Mouse (Mus musculus) embryonic facial prominence, embryonic 13.5 days (tissue): Measurements from ENCODE around the gene Tspo. TPM values are rescaled to one million over a fixed set of nuclear protein-coding genes. Genes with fewer than 3 reads are reported as not detected.

Source experiments
- ATAC-seq: fragments of 200-750 bp; cut with Nextera tagmentation; 2 replicates; pipeline ENCODE4 v1.8.0; 2017; ENCODE audit warnings: low read depth; ENCODE audit not compliant: insufficient number of reproducible peaks, insufficient read depth, low FRiP score, low TSS enrichment
- H3K27ac ChIP-seq: fragments of 300-500 bp; sonication (generic); 2 replicates; pipeline ENCODE4 v1.5.1; 2015; ENCODE audit warnings: moderate library complexity, mild to moderate bottlenecking, inconsistent platforms
- H3K27me3 ChIP-seq: fragments of 300-500 bp; sonication (generic); 2 replicates; pipeline ENCODE4 v1.6.1; 2015; ENCODE audit warnings: mild to moderate bottlenecking, inconsistent platforms
- H3K36me3 ChIP-seq: fragments of 300-500 bp; sonication (generic); 2 replicates; pipeline ENCODE4 v1.6.1; 2015; ENCODE audit warnings: mild to moderate bottlenecking, inconsistent platforms
- H3K4me1 ChIP-seq: fragments of 300-500 bp; sonication (generic); 2 replicates; pipeline ENCODE4 v1.6.1; 2015; ENCODE audit warnings: inconsistent platforms
- H3K4me2 ChIP-seq: fragments of 300-500 bp; sonication (generic); 2 replicates; pipeline ENCODE4 v1.6.1; 2015; ENCODE audit warnings: moderate library complexity, mild to moderate bottlenecking, inconsistent platforms
- H3K4me3 ChIP-seq: fragments of 300-500 bp; sonication (generic); 2 replicates; pipeline ENCODE4 v1.5.1; 2015; ENCODE audit warnings: mild to moderate bottlenecking, inconsistent platforms
- H3K9ac ChIP-seq: fragments of 300-500 bp; sonication (generic); 2 replicates; pipeline ENCODE4 v1.6.1; 2015; ENCODE audit warnings: mild to moderate bottlenecking, inconsistent platforms
- H3K9me3 ChIP-seq: fragments of 300-500 bp; sonication (generic); 2 replicates; pipeline ENCODE4 v1.6.1; 2016; ENCODE audit warnings: inconsistent platforms
- WGBS: fragments of 180-500 bp; shearing (Covaris S2); methylation state at CpG from one replicate; pipeline ENCODE4 v1.1.7; 2015; ENCODE audit warnings: mixed read lengths; 5-methylcytosine and 5-hydroxymethylcytosine counted together
- polyA plus RNA-seq: library from polyadenylated mRNA; unstranded; fragments of >200 nt; fragmentation: Nextera tagmentation; extraction: Ambion mirVana; gene quantifications from 2 replicates; pipeline ENCODE4 v1.2.1, GENCODE M21; 2015

The Tspo gene
- polyA plus RNA-seq, 1 experiment from 2014 or later: 38.1 TPM

GRCm38 (mm10) chr15:83550137-83550536 is 13.3 kb upstream of the Tspo start:
- Histone ChIP-seq H3K27me3 (no peaks in the 10 kb centered on the region), H3K9me3 (no peaks in the 10 kb centered on the region), H3K4me2 (no peak overlapping the region), H3K4me3 (no peak overlapping the region), H3K4me1 (peaks cover 8% of the 10 kb centered on the region; the same call in 1 of the 2 replicates), H3K27ac (no peak overlapping the region), H3K36me3 (peaks cover 72% of the 10 kb centered on the region), H3K9ac (no peak overlapping the region)
- WGBS: 71% methylated on average over 2 of the region's 2 CpGs
- ATAC-seq: no peak

- Histone ChIP-seq H3K9me3 (no peaks in the 10 kb centered on the region), H3K27ac (no peak overlapping the region), H3K4me1 (peaks cover 12% of the 10 kb centered on the region; the same call in 1 of the 2 replicates), H3K27me3 (no peaks in the 10 kb centered on the region), H3K9ac (no peak overlapping the region), H3K4me3 (no peak overlapping the region), H3K36me3 (peaks cover 37% of the 10 kb centered on the region), H3K4me2 (no peak overlapping the region)
- ATAC-seq: no peak
These were observed 9.6 kb upstream of the Tspo start for GRCm38 (mm10) chr15:83553831-83554230.

DNA sequence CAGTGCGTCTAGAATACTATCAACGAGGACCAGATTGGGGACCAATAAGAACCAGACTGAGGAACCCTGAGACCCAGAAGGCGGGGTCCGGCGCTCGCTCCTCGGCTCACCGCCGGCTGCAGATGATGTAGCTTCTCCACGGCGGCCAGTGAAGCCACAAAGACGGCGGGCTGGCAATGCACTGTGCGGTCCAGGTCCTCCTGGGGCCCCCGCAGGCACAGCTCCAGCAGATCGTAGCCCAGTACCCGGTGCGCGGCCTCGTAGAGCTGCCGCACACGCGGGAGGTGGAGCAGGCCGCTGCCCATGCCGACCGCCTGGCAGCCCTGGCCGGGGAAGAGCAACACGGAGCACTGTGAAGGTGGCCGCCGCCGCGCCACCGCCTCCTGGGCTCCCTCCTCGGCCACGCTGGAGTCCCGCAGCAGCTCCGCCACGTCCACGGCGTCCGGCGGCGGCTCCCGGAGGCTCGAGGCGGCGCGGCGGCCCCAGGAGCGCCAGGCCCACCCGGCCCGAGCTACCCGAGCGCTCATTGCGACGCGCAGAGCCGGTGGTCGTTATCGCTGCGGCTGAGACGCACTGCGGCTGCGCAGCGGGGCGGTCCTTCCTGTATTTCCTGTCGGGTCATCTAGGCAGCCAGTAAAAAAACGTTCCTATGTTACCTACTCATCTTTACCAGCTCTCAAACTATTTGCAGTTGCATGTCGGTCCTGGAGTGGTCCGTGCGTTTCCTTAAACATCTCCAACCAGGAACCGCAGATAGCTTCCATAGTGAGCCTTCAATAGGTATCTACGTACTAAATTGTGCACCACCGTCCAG is 8.0 kb upstream of the Tspo start:
- Histone ChIP-seq H3K4me3 (peak overlapping the region; percentile 87), H3K36me3 (peaks cover 22% of the 10 kb centered on the region), H3K9me3 (no peaks in the 10 kb centered on the region), H3K4me2 (peak overlapping the region; percentile 78), H3K27ac (peak overlapping the region; percentile 94), H3K27me3 (no peaks in the 10 kb centered on the region), H3K4me1 (peaks cover 12% of the 10 kb centered on the region; the same call in 1 of the 2 replicates), H3K9ac (peak overlapping the region; percentile 94)
- under 1% methylated on average over 70 of the region's 74 CpGs for WGBS
- ATAC-seq: peak; percentile 90

- Histone ChIP-seq H3K9ac (no peak overlapping the region), H3K4me1 (peaks cover 23% of the 10 kb centered on the region), H3K36me3 (no peaks in the 10 kb centered on the region), H3K27ac (no peak overlapping the region), H3K4me3 (no peak overlapping the region), H3K9me3 (no peaks in the 10 kb centered on the region), H3K4me2 (no peak overlapping the region), H3K27me3 (0 out of 2 replicates have a peak, but pooled peaks cover 3% of the 10 kb centered on the region)
- no peak for ATAC-seq
- 44% methylated on average over 5 of the region's 5 CpGs for WGBS
These were observed 2.4 kb upstream of the Tspo start for GRCm38 (mm10) chr15:83560941-83561477.

DNA sequence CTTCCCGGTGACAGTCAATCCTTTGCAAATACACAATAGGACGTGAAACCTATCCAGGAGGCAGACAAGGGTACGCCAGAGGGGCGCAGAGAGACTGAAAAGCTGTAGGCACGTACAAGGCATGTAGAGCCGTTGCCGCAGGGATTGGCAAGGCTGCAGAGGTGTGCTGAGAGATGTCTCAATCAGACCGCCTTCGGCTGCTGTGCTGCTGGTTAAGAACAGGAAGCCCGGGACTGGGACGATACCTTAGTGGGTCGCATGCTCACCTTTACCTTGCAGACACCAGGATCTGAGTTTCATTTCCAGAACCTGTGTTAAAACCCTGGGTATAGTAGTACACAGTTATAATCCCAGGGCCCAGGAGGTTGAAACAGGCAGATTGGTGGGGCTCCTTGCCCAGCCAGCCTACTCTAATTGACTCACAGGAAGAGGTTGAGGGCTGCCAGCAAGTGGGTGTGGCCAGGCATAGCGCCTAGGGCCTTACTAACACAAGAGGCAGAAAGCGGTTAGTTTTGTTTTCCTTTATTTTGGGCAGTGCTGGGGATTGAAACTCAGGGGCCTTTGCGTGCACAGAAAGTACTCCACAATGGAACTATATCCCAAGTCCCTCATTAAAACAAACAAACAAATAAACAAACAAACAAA is 644 bp upstream of the Tspo start:
- peak overlapping the region; percentile 95 for H3K4me2 ChIP-seq
- H3K9ac ChIP-seq: peak overlapping the region; percentile 46; the same call in 1 of the 2 replicates
- peaks cover 23% of the 10 kb centered on the region for H3K4me1 ChIP-seq
- no peaks in the 10 kb centered on the region for H3K36me3 ChIP-seq
- peak overlapping the region; percentile 69 for H3K27ac ChIP-seq
- H3K9me3 ChIP-seq: no peaks in the 10 kb centered on the region
- WGBS: 25% methylated on average over 15 of the region's 15 CpGs
- 0 out of 2 replicates have a peak, but pooled peaks cover 3% of the 10 kb centered on the region for H3K27me3 ChIP-seq
- peak overlapping the region; percentile 48 for H3K4me3 ChIP-seq
- peak; percentile 61; the same call in 1 of the 2 replicates for ATAC-seq

GRCm38 (mm10) chr15:83563857-83564651 is 662 bp downstream of the Tspo start:
- H3K9ac ChIP-seq: peak overlapping the region; percentile 75
- WGBS: 2% methylated on average over 27 of the region's 27 CpGs
- no peaks in the 10 kb centered on the region for H3K36me3 ChIP-seq
- H3K4me2 ChIP-seq: peak overlapping the region; percentile 95
- H3K27me3 ChIP-seq: 0 out of 2 replicates have a peak, but pooled peaks cover 3% of the 10 kb centered on the region
- ATAC-seq: no peak; the same call in 1 of the 2 replicates
- H3K4me1 ChIP-seq: peaks cover 23% of the 10 kb centered on the region
- peak overlapping the region; percentile 48 for H3K4me3 ChIP-seq
- peak overlapping the region; percentile 28 for H3K27ac ChIP-seq
- no peaks in the 10 kb centered on the region for H3K9me3 ChIP-seq

DNA sequence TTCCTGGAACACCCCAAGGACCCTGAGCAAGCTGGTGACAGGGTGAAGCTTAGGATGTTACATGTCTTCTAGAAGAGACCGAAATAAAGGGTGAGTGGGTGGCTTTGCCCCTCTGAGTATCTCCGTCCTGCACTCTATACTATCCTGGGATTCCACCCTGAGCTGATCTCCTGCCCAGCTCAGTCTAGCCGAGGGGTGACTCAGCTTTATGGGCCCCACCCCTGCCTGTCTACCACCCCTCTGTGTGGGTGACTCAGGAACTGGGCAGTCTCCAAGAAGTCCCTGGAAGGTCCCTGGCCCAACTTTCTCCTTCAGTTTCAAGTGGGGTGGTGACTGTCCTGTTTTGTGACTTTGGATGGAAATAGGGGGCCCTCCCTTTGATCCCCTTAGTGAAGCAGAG is 2.0 kb downstream of the Tspo start:
- H3K4me1 ChIP-seq: peaks cover 23% of the 10 kb centered on the region
- ATAC-seq: no peak
- 0 out of 2 replicates have a peak, but pooled peaks cover 3% of the 10 kb centered on the region for H3K27me3 ChIP-seq
- H3K36me3 ChIP-seq: no peaks in the 10 kb centered on the region
- no peak overlapping the region for H3K27ac ChIP-seq
- WGBS: 92% methylated on average over 3 of the region's 3 CpGs
- H3K9ac ChIP-seq: no peak overlapping the region
- H3K4me2 ChIP-seq: no peak overlapping the region
- no peak overlapping the region for H3K4me3 ChIP-seq
- H3K9me3 ChIP-seq: no peaks in the 10 kb centered on the region

- Histone ChIP-seq H3K4me3 (no peak overlapping the region), H3K4me2 (no peak overlapping the region), H3K27ac (no peak overlapping the region), H3K9me3 (no peaks in the 10 kb centered on the region), H3K4me1 (peaks cover 23% of the 10 kb centered on the region), H3K27me3 (0 out of 2 replicates have a peak, but pooled peaks cover 3% of the 10 kb centered on the region), H3K36me3 (no peaks in the 10 kb centered on the region), H3K9ac (no peak overlapping the region)
- WGBS: 68% methylated on average over 5 of the region's 5 CpGs
- ATAC-seq: no peak
These were observed 2.6 kb downstream of the Tspo start for GRCm38 (mm10) chr15:83566006-83566405.

- 84% methylated on average over 3 of the region's 3 CpGs for WGBS
- Histone ChIP-seq H3K9me3 (no peaks in the 10 kb centered on the region), H3K9ac (no peak overlapping the region), H3K4me2 (no peak overlapping the region), H3K27ac (no peak overlapping the region), H3K4me3 (no peak overlapping the region), H3K27me3 (0 out of 2 replicates have a peak, but pooled peaks cover 3% of the 10 kb centered on the region), H3K36me3 (no peaks in the 10 kb centered on the region), H3K4me1 (peaks cover 19% of the 10 kb centered on the region)
- no peak for ATAC-seq
These were observed 4.3 kb downstream of the Tspo start for GRCm38 (mm10) chr15:83567728-83568127.

GRCm38 (mm10) chr15:83568544-83568943 is 5.2 kb downstream of the Tspo start:
- ATAC-seq: no peak
- no peaks in the 10 kb centered on the region for H3K36me3 ChIP-seq
- 90% methylated on average over 5 of the region's 5 CpGs for WGBS

GRCm38 (mm10) chr15:83569682-83570081 is 6.3 kb downstream of the Tspo start:
- H3K4me2 ChIP-seq: no peak overlapping the region
- H3K36me3 ChIP-seq: peaks cover 10% of the 10 kb centered on the region
- H3K9ac ChIP-seq: no peak overlapping the region
- no peaks in the 10 kb centered on the region for H3K9me3 ChIP-seq
- no peak for ATAC-seq
- H3K4me3 ChIP-seq: no peak overlapping the region
- WGBS: 57% methylated on average over 11 of the region's 11 CpGs
- H3K4me1 ChIP-seq: no peaks in the 10 kb centered on the region
- H3K27me3 ChIP-seq: 0 out of 2 replicates have a peak, but pooled peaks cover 3% of the 10 kb centered on the region
- no peak overlapping the region for H3K27ac ChIP-seq

More at GRCm38 (mm10) chr15:83568544-83568943, 5.2 kb downstream of the Tspo start:
- Histone ChIP-seq H3K27ac (no peak overlapping the region), H3K4me3 (no peak overlapping the region), H3K27me3 (0 out of 2 replicates have a peak, but pooled peaks cover 3% of the 10 kb centered on the region), H3K9me3 (no peaks in the 10 kb centered on the region), H3K4me2 (no peak overlapping the region), H3K9ac (no peak overlapping the region), H3K4me1 (peaks cover 11% of the 10 kb centered on the region)
